Mouse (Mus musculus) lung, embryonic 16.5 days (tissue): ENCODE data around the gene Armh2. TPM values are rescaled to one million over a fixed set of nuclear protein-coding genes. Genes with fewer than 3 reads are reported as not detected.

Experiments used
- ATAC-seq: fragments of 200-750 bp; cut with Nextera tagmentation; 2 replicates; pipeline ENCODE4 v1.8.0; 2017; ENCODE audit warnings: low read depth, mild to moderate bottlenecking, moderate library complexity
- H3K27ac ChIP-seq: fragments of 300-500 bp; sonication (generic); 2 replicates; pipeline ENCODE4 v1.5.1; 2014; ENCODE audit warnings: mild to moderate bottlenecking, control low read depth, low read length
- H3K27me3 ChIP-seq: fragments of 300-500 bp; sonication (generic); 2 replicates; pipeline ENCODE4 v1.6.1; 2014; ENCODE audit warnings: low read depth, low read length, mixed read lengths; ENCODE audit not compliant: control insufficient read depth, insufficient read depth
- H3K36me3 ChIP-seq: fragments of 300-500 bp; sonication (generic); 2 replicates; pipeline ENCODE4 v1.6.1; 2014; ENCODE audit warnings: low read length; ENCODE audit not compliant: control insufficient read depth, insufficient read depth
- H3K4me1 ChIP-seq: fragments of 300-500 bp; sonication (generic); replicated peaks from 2 replicates; pipeline ENCODE4 v1.6.1; 2014; ENCODE audit warnings: low read length, mixed read lengths; ENCODE audit not compliant: control insufficient read depth, insufficient read depth
- H3K4me2 ChIP-seq: fragments of 300-500 bp; sonication (generic); 2 replicates; pipeline ENCODE4 v1.6.1; 2014; ENCODE audit warnings: low read depth, low read length, control low read depth
- H3K4me3 ChIP-seq: fragments of 300-500 bp; sonication (generic); 2 replicates; pipeline ENCODE4 v1.5.1; 2014; ENCODE audit warnings: mild to moderate bottlenecking, low read length, control low read depth
- H3K9ac ChIP-seq: fragments of 300-500 bp; sonication (generic); 2 replicates; pipeline ENCODE4 v1.6.1; 2014; ENCODE audit warnings: low read length, control low read depth
- H3K9me3 ChIP-seq: fragments of 300-500 bp; sonication (generic); 2 replicates; pipeline ENCODE4 v1.6.1; 2016; ENCODE audit warnings: low read length; ENCODE audit not compliant: control insufficient read depth
- WGBS: fragments of 180-500 bp; shearing (Covaris S2); extraction: QIAGEN DNeasy Blood & Tissue Kit; methylation state at CpG from one replicate; pipeline ENCODE4 v1.1.7; 2014; 5-methylcytosine and 5-hydroxymethylcytosine counted together
- polyA plus RNA-seq: library from polyadenylated mRNA; unstranded; fragments of >200 nt; fragmentation: Nextera tagmentation; extraction: Ambion mirVana; gene quantifications from 2 replicates; pipeline ENCODE4 v1.2.1, GENCODE M21; 2015

Gene Armh2
- polyA plus RNA-seq, 1 experiment from 2014 or later: not detected

DNA sequence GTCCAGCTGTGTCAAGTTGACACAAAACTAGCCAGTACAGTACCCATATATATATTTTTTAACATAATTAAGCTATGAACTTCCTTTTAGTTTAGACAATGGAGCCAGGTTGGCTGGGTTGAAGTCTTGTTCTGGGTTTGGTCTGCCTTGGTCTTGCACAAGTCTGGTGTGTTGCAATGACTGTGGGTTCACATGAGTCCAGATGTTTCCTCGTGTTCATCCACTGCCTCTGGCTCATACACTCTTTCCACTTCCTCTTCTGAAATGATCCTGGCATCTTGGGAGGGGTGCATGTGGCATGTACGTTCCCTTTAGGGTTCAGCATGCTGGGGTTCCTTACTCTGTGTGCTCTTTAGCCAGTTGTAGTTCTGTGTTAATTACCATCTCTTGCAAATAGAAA lies 50.3 kb downstream of the Armh2 start:
- H3K4me1 ChIP-seq: no peaks in the 10 kb centered on the region; the same call in 1 of the 2 replicates
- H3K27me3 ChIP-seq: no peaks in the 10 kb centered on the region
- no peak overlapping the region for H3K27ac ChIP-seq
- no peaks in the 10 kb centered on the region for H3K9me3 ChIP-seq
- H3K4me2 ChIP-seq: no peak overlapping the region
- no peak for ATAC-seq
- no peaks in the 10 kb centered on the region for H3K36me3 ChIP-seq
- no peak overlapping the region for H3K9ac ChIP-seq
- H3K4me3 ChIP-seq: no peak overlapping the region
- WGBS: 56% methylated on average over 2 of the region's 2 CpGs

- H3K27me3 ChIP-seq: no peaks in the 10 kb centered on the region
- H3K27ac ChIP-seq: no peak overlapping the region
- no peaks in the 10 kb centered on the region for H3K36me3 ChIP-seq
- H3K9me3 ChIP-seq: no peaks in the 10 kb centered on the region
- H3K4me1 ChIP-seq: no peaks in the 10 kb centered on the region; the same call in 1 of the 2 replicates
- WGBS: 66% methylated on average over 9 of the region's 9 CpGs
- ATAC-seq: no peak
- H3K4me3 ChIP-seq: no peak overlapping the region
- no peak overlapping the region for H3K4me2 ChIP-seq
- H3K9ac ChIP-seq: no peak overlapping the region
Observed at GRCm38 (mm10) chr13:24792411-24793045, 51.5 kb downstream of the Armh2 start.

Other genes with a start within 250 kb of the Armh2 start
- gene Ripor2, start 159.0 kb upstream of the Armh2 start, polyA plus RNA-seq: 4.3 and 5.0 TPM in 2 replicates
- gene Gmnn, start 20.7 kb downstream of the Armh2 start, polyA plus RNA-seq: 103 and 110 TPM in 2 replicates
- gene BC005537, start 60.4 kb downstream of the Armh2 start, polyA plus RNA-seq: 12.7 and 16.1 TPM in 2 replicates
- gene Acot13, start 90.3 kb downstream of the Armh2 start, polyA plus RNA-seq: 68.7 and 74.2 TPM in 2 replicates
- 45.8 and 52.7 TPM in 2 replicates for gene Tdp2, start 90.4 kb downstream of the Armh2 start, polyA plus RNA-seq
- gene D130043K22Rik, start 103.9 kb downstream of the Armh2 start, polyA plus RNA-seq: 0.20 and 0.21 TPM in 2 replicates
- gene Aldh5a1, start 196.4 kb downstream of the Armh2 start, polyA plus RNA-seq: 7.1 and 7.6 TPM in 2 replicates
- 1.7 and 1.9 TPM in 2 replicates for gene Gpld1, start 201.9 kb downstream of the Armh2 start, polyA plus RNA-seq